Mouse (Mus musculus): ENCODE measurements around the gene Xrra1.

DNA sequence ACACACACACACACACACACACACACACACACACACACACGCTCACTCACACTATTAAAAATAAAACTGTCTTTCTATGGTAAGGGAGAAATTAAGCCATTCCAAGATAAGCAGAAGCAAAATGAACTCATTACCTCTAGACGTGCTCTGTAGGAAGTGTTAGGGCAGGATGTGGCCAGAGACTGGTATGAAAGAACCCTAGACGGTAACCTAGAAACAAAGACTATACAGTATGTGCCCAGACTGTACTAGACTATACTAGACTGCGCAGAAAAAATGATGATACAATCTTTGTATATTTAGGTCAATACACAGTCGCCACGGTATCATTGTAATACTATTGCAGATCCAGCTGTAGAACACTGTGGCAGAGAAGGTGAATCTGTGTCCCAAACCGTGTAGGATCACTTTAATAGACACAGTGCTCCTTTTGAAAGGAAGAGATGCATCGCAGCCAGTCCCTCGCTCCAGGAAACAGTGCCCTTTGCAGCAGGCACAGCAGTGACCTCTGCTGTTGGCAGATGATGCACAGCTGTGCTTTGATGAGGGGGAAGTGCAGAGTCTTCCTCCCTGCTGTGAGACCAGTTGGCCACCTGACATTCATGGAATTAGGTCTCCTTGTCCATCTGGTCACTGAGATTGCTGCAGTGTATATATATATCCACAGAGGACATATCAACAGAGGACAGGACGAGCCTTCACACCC is 30.4 kb downstream of the Xrra1 start:
- TF ChIP-seq POLR2A (IDR thresholded peaks at IDR 0.05; ENCODE audit: low read depth, low read length) (no peak), CTCF (IDR thresholded peaks at IDR 0.05; ENCODE audit: borderline replicate concordance, insufficient read depth, low read length) (peak; percentile 75; the same call in 1 of the 2 replicates)
